Mouse (Mus musculus): Measurements from ENCODE around the gene Rbbp6. TPM values are rescaled to one million over a fixed set of nuclear protein-coding genes. Genes with fewer than 3 reads are reported as not detected.

Rbbp6 gene
- polyA plus RNA-seq, 1 experiment from 2014 or later = 29.6 TPM

- WGBS = 7% methylated on average over 12 of the region's 12 CpGs
- H3K36me3 ChIP-seq (ENCODE audit: control insufficient read depth, insufficient read depth, low read length) = no peaks in the 10 kb centered on the region
- H3K27ac ChIP-seq (ENCODE audit: low read depth, low read length) = no peak overlapping the region
- ATAC-seq = no peak
- peak overlapping the region; percentile 23 for H3K4me2 ChIP-seq (ENCODE audit: low read length)
- H3K4me1 ChIP-seq (ENCODE audit: control insufficient read depth, insufficient read depth, low read length) = no peaks in the 10 kb centered on the region
- peak overlapping the region; percentile 9; the same call in 1 of the 2 replicates for H3K9ac ChIP-seq (ENCODE audit: low read length)
- no peaks in the 10 kb centered on the region for H3K9me3 ChIP-seq (replicated peaks; ENCODE audit: control insufficient read depth, low read length)
- peak; percentile 29 for DNase-seq (ENCODE audit: low spot score)
- no peak overlapping the region for H3K4me3 ChIP-seq (ENCODE audit: low read depth, low read length)
- no peaks in the 10 kb centered on the region for H3K27me3 ChIP-seq (replicated peaks; ENCODE audit: control insufficient read depth, insufficient read depth, low read length)
Measured at GRCm38 (mm10) chr7:122940371-122941075, 25.0 kb upstream of the Rbbp6 start.

- DNase-seq (ENCODE audit: low spot score) = no peak
- Histone ChIP-seq H3K27ac (ENCODE audit: low read depth, low read length) (no peak overlapping the region), H3K4me2 (ENCODE audit: low read length) (no peak overlapping the region), H3K4me1 (ENCODE audit: control insufficient read depth, insufficient read depth, low read length) (no peaks in the 10 kb centered on the region), H3K36me3 (ENCODE audit: control insufficient read depth, insufficient read depth, low read length) (no peaks in the 10 kb centered on the region), H3K4me3 (ENCODE audit: low read depth, low read length) (no peak overlapping the region), H3K27me3 (replicated peaks; ENCODE audit: control insufficient read depth, insufficient read depth, low read length) (no peaks in the 10 kb centered on the region), H3K9ac (ENCODE audit: low read length) (no peak overlapping the region), H3K9me3 (replicated peaks; ENCODE audit: control insufficient read depth, low read length) (no peaks in the 10 kb centered on the region)
- 90% methylated on average over 8 of the region's 8 CpGs for WGBS
- ATAC-seq = no peak
Measured at GRCm38 (mm10) chr7:122942111-122942510, 23.4 kb upstream of the Rbbp6 start.

GRCm38 (mm10) chr7:122945149-122945548 is 20.3 kb upstream of the Rbbp6 start:
- Histone ChIP-seq H3K9ac (ENCODE audit: low read length) (no peak overlapping the region), H3K4me3 (ENCODE audit: low read depth, low read length) (no peak overlapping the region), H3K36me3 (ENCODE audit: control insufficient read depth, insufficient read depth, low read length) (no peaks in the 10 kb centered on the region), H3K27ac (ENCODE audit: low read depth, low read length) (no peak overlapping the region), H3K4me2 (ENCODE audit: low read length) (no peak overlapping the region), H3K4me1 (ENCODE audit: control insufficient read depth, insufficient read depth, low read length) (no peaks in the 10 kb centered on the region), H3K9me3 (replicated peaks; ENCODE audit: control insufficient read depth, low read length) (no peaks in the 10 kb centered on the region), H3K27me3 (replicated peaks; ENCODE audit: control insufficient read depth, insufficient read depth, low read length) (no peaks in the 10 kb centered on the region)
- ATAC-seq (peak; percentile 61; the same call in 1 of the 2 replicates), DNase-seq (ENCODE audit: low spot score) (peak; percentile 90)
- 0% methylated on average over 1 of the region's 1 CpGs for WGBS

GRCm38 (mm10) chr7:122949268-122949667 is 16.2 kb upstream of the Rbbp6 start:
- H3K36me3 ChIP-seq (ENCODE audit: control insufficient read depth, insufficient read depth, low read length) = no peaks in the 10 kb centered on the region
- no peak overlapping the region for H3K4me3 ChIP-seq (ENCODE audit: low read depth, low read length)
- no peak overlapping the region for H3K4me2 ChIP-seq (ENCODE audit: low read length)
- no peaks in the 10 kb centered on the region for H3K27me3 ChIP-seq (replicated peaks; ENCODE audit: control insufficient read depth, insufficient read depth, low read length)
- DNase-seq (ENCODE audit: low spot score) (no peak), ATAC-seq (no peak)
- H3K27ac ChIP-seq (ENCODE audit: low read depth, low read length) = no peak overlapping the region
- H3K4me1 ChIP-seq (ENCODE audit: control insufficient read depth, insufficient read depth, low read length) = no peaks in the 10 kb centered on the region
- WGBS = 89% methylated on average over 3 of the region's 3 CpGs
- H3K9ac ChIP-seq (ENCODE audit: low read length) = no peak overlapping the region
- no peaks in the 10 kb centered on the region for H3K9me3 ChIP-seq (replicated peaks; ENCODE audit: control insufficient read depth, low read length)

GRCm38 (mm10) chr7:122951464-122951863 is 14.0 kb upstream of the Rbbp6 start:
- ATAC-seq = no peak

GRCm38 (mm10) chr7:122952066-122952465 is 13.4 kb upstream of the Rbbp6 start:
- Histone ChIP-seq H3K4me2 (ENCODE audit: low read length) (no peak overlapping the region), H3K4me1 (ENCODE audit: control insufficient read depth, insufficient read depth, low read length) (no peaks in the 10 kb centered on the region), H3K36me3 (ENCODE audit: control insufficient read depth, insufficient read depth, low read length) (no peaks in the 10 kb centered on the region), H3K9me3 (replicated peaks; ENCODE audit: control insufficient read depth, low read length) (no peaks in the 10 kb centered on the region), H3K27me3 (replicated peaks; ENCODE audit: control insufficient read depth, insufficient read depth, low read length) (no peaks in the 10 kb centered on the region), H3K27ac (ENCODE audit: low read depth, low read length) (no peak overlapping the region), H3K9ac (ENCODE audit: low read length) (no peak overlapping the region), H3K4me3 (ENCODE audit: low read depth, low read length) (no peak overlapping the region)
- 86% methylated on average over 6 of the region's 6 CpGs for WGBS
- no peak for ATAC-seq
- no peak for DNase-seq (ENCODE audit: low spot score)

More at GRCm38 (mm10) chr7:122951464-122951863, 14.0 kb upstream of the Rbbp6 start:
- no peak overlapping the region for H3K9ac ChIP-seq (ENCODE audit: low read length)
- H3K4me1 ChIP-seq (ENCODE audit: control insufficient read depth, insufficient read depth, low read length) = no peaks in the 10 kb centered on the region
- WGBS = 94% methylated on average over 4 of the region's 4 CpGs
- H3K27me3 ChIP-seq (replicated peaks; ENCODE audit: control insufficient read depth, insufficient read depth, low read length) = no peaks in the 10 kb centered on the region
- H3K4me2 ChIP-seq (ENCODE audit: low read length) = no peak overlapping the region
- H3K27ac ChIP-seq (ENCODE audit: low read depth, low read length) = no peak overlapping the region
- no peaks in the 10 kb centered on the region for H3K36me3 ChIP-seq (ENCODE audit: control insufficient read depth, insufficient read depth, low read length)
- H3K9me3 ChIP-seq (replicated peaks; ENCODE audit: control insufficient read depth, low read length) = no peaks in the 10 kb centered on the region
- DNase-seq (ENCODE audit: low spot score) = no peak
- no peak overlapping the region for H3K4me3 ChIP-seq (ENCODE audit: low read depth, low read length)

GRCm38 (mm10) chr7:122954451-122955225 is 10.8 kb upstream of the Rbbp6 start:
- WGBS = 85% methylated on average over 11 of the region's 11 CpGs
- Histone ChIP-seq H3K4me2 (ENCODE audit: low read length) (no peak overlapping the region), H3K9me3 (replicated peaks; ENCODE audit: control insufficient read depth, low read length) (no peaks in the 10 kb centered on the region), H3K4me1 (ENCODE audit: control insufficient read depth, insufficient read depth, low read length) (no peaks in the 10 kb centered on the region), H3K27ac (ENCODE audit: low read depth, low read length) (no peak overlapping the region), H3K36me3 (ENCODE audit: control insufficient read depth, insufficient read depth, low read length) (no peaks in the 10 kb centered on the region), H3K9ac (ENCODE audit: low read length) (no peak overlapping the region), H3K4me3 (ENCODE audit: low read depth, low read length) (no peak overlapping the region), H3K27me3 (replicated peaks; ENCODE audit: control insufficient read depth, insufficient read depth, low read length) (no peaks in the 10 kb centered on the region)
- ATAC-seq (no peak), DNase-seq (ENCODE audit: low spot score) (no peak)

GRCm38 (mm10) chr7:122955226-122955955 is 10.1 kb upstream of the Rbbp6 start:
- Histone ChIP-seq H3K4me1 (ENCODE audit: control insufficient read depth, insufficient read depth, low read length) (no peaks in the 10 kb centered on the region), H3K4me2 (ENCODE audit: low read length) (no peak overlapping the region), H3K36me3 (ENCODE audit: control insufficient read depth, insufficient read depth, low read length) (no peaks in the 10 kb centered on the region), H3K9ac (ENCODE audit: low read length) (no peak overlapping the region), H3K27ac (ENCODE audit: low read depth, low read length) (no peak overlapping the region), H3K27me3 (replicated peaks; ENCODE audit: control insufficient read depth, insufficient read depth, low read length) (no peaks in the 10 kb centered on the region), H3K9me3 (replicated peaks; ENCODE audit: control insufficient read depth, low read length) (no peaks in the 10 kb centered on the region), H3K4me3 (ENCODE audit: low read depth, low read length) (no peak overlapping the region)
- WGBS = 86% methylated on average over 8 of the region's 8 CpGs
- ATAC-seq (no peak), DNase-seq (ENCODE audit: low spot score) (peak; percentile 11)

Data from forebrain, embryonic 14.5 days (tissue).